Mouse (Mus musculus) liver, embryonic 14.5 days (tissue): ENCODE results near the gene Srsf10. TPM values are rescaled to one million over a fixed set of nuclear protein-coding genes. Genes with fewer than 3 reads are reported as not detected.

ENCODE experiments used
- ATAC-seq: fragments of 200-750 bp; cut with Nextera tagmentation; 2 replicates; pipeline ENCODE4 v1.8.0; 2017; ENCODE audit warnings: moderate number of reproducible peaks, mild to moderate bottlenecking, moderate library complexity; ENCODE audit not compliant: insufficient read depth
- DNase-seq, 3 experiments: peaks; one replicate each; pipeline ENCODE4 v3.0.0-alpha.2; 2012 to 2013; ENCODE audit warnings: low read depth in 3 of 3, low spot score in 3 of 3
- H3K27ac ChIP-seq: fragments of 300-500 bp; sonication (generic); 2 replicates; pipeline ENCODE4 v1.5.1; 2014; ENCODE audit warnings: moderate library complexity, mild to moderate bottlenecking, control low read depth, inconsistent platforms
- H3K27me3 ChIP-seq: fragments of 300-500 bp; sonication (generic); 2 replicates; pipeline ENCODE4 v1.6.1; 2014; ENCODE audit warnings: mild to moderate bottlenecking, low read length, moderate library complexity; ENCODE audit not compliant: control insufficient read depth, insufficient read depth
- H3K36me3 ChIP-seq: fragments of 300-500 bp; sonication (generic); replicated peaks from 2 replicates; pipeline ENCODE4 v1.6.1; 2014; ENCODE audit warnings: low read depth; ENCODE audit not compliant: control insufficient read depth, insufficient read depth
- H3K4me1 ChIP-seq, 2 experiments: fragments of 200-500 bp in 1 of 2; fragments of 300-500 bp in 1 of 2; sonication (generic) in 1 of 2; replicated peaks; 2 replicates each; pipeline ENCODE4 v1.6.1; 2012 to 2014; ENCODE audit warnings: antibody characterized with exemption in 1 of 2, inconsistent platforms in 1 of 2, low read length in 1 of 2; ENCODE audit not compliant: control insufficient read depth in 2 of 2, insufficient read depth in 2 of 2
- H3K4me2 ChIP-seq: fragments of 300-500 bp; sonication (generic); 2 replicates; pipeline ENCODE4 v1.6.1; 2014; ENCODE audit warnings: low read depth, mild to moderate bottlenecking, control low read depth, moderate library complexity
- H3K4me3 ChIP-seq, 2 experiments: fragments of 200-500 bp in 1 of 2; fragments of 300-500 bp in 1 of 2; sonication (generic) in 1 of 2; 2 replicates each; pipeline ENCODE4 v1.5.1; 2012 to 2014; ENCODE audit warnings: low read depth in 2 of 2, low read length in 2 of 2, mild to moderate bottlenecking in 2 of 2, control low read depth in 1 of 2, inconsistent platforms in 1 of 2, moderate library complexity in 1 of 2; ENCODE audit not compliant: insufficient read depth in 1 of 2
- H3K9ac ChIP-seq: fragments of 300-500 bp; sonication (generic); replicated peaks from 2 replicates; pipeline ENCODE4 v1.6.1; 2014; ENCODE audit warnings: mild to moderate bottlenecking, control low read depth, moderate library complexity
- H3K9me3 ChIP-seq: fragments of 300-500 bp; sonication (generic); 2 replicates; pipeline ENCODE4 v1.6.1; 2016; ENCODE audit warnings: low read length, mixed read lengths; ENCODE audit not compliant: control insufficient read depth
- CTCF ChIP-seq: IDR thresholded peaks from 2 replicates; pipeline ENCODE4 v1.5.1; 2016; ENCODE audit warnings: antibody characterized with exemption, low read depth, control low read depth
- EP300 ChIP-seq: IDR thresholded peaks from 2 replicates; pipeline ENCODE4 v1.6.1; 2016; ENCODE audit warnings: antibody characterized with exemption, low read depth
- WGBS: fragments of 180-500 bp; shearing (Covaris S2); extraction: QIAGEN DNeasy Blood & Tissue Kit; methylation state at CpG from one replicate; pipeline ENCODE4 v1.1.7; 2014; ENCODE audit not compliant: insufficient replicate concordance; 5-methylcytosine and 5-hydroxymethylcytosine counted together
- polyA plus RNA-seq, 2 experiments: library from polyadenylated mRNA; depleted of rRNA in 1 of 2; stranded (reverse) in 1 of 2; unstranded in 1 of 2; fragments of >200 nt; fragmentation: Nextera tagmentation in 1 of 2; extraction: Ambion mirVana in 1 of 2; gene quantifications; 2 replicates each; pipeline versions ENCODE4 v1.2.1 to v1.2.3; 2012 to 2014

Gene Srsf10
- polyA plus RNA-seq, 2 experiments = 49.6 to 110 TPM

DNA sequence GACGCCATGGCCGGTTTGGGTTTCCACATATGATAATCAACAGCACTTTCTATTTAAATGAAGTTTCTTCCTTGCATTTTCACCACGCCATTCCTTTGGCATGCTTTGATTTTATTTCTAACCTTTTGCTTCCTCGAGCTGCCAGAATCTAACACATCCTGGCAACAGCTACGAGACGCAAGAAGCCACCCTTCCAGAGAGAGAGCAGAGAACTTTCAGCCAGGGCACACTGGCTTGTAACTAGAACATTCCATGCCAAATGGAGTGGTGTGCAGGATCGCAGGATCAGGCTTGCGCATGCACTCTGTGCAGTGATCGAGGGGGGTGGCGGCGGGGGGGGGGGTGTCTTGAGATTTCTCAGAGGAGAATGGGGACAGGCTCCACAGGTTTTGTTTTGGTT, 23.5 kb upstream of the Srsf10 start:
- Histone ChIP-seq H3K27me3 (no peaks in the 10 kb centered on the region), H3K4me3 (no peak overlapping the region), H3K27ac (no peak overlapping the region), H3K9ac (no peak overlapping the region), H3K9me3 (no peaks in the 10 kb centered on the region), H3K36me3 (no peaks in the 10 kb centered on the region), H3K4me1 (peaks cover 0 to 3% of the 10 kb centered on the region in 2 experiments; a peak in 1 of 4 replicates), H3K4me2 (no peak overlapping the region)
- DNase-seq (no peak), ATAC-seq (no peak)
- WGBS = 65% methylated on average over 11 of the region's 11 CpGs
- TF ChIP-seq EP300 = no peak
- no peak for TF ChIP-seq CTCF

DNA sequence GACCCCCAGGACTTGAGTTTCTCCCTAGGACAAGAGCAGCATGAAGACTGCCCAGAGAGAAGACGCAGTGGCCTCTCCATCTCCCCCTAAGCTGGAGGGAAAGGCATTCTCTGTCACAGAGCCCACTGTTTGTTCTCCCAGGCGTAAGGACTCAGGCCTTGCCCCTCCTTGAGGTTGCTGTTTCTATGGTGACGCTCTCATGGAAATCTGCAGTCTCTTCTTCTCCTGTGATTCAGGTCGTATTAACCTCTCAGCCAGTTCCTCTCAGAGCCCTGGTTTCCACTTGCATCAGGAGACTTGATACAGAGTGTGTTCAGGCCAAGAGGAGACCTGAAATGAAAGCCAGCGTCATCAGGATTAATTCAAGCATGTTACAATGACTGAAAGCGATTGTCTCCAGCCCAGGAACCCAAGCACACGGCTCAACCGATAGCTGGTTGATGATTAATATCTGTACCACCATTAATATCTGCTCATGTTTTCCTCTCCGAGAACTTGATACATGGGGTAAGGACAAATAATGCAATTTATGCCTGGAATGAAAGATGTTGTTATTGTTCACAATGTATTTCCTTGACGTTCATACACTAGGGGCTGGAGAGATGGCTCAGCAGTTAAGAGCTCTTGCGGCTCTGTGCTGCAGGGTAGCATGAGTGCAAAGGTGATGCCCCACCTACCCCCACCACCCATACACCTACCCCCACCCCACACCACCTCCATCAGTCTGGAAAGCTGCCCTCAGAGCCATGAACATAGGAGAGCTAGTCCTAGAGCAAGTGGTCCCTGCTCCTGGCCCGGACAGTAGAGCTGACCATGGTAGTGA, 22.0 kb upstream of the Srsf10 start:
- no peaks in the 10 kb centered on the region for H3K9me3 ChIP-seq
- no peak for ATAC-seq
- H3K4me1 ChIP-seq = peaks cover 0 to 3% of the 10 kb centered on the region in 2 experiments; a peak in 1 of 4 replicates
- H3K4me3 ChIP-seq = no peak overlapping the region
- no peak overlapping the region for H3K4me2 ChIP-seq
- no peak for DNase-seq
- no peak for TF ChIP-seq CTCF
- no peak for TF ChIP-seq EP300
- H3K27me3 ChIP-seq = no peaks in the 10 kb centered on the region
- H3K27ac ChIP-seq = no peak overlapping the region
- H3K9ac ChIP-seq = no peak overlapping the region
- no peaks in the 10 kb centered on the region for H3K36me3 ChIP-seq
- WGBS = 70% methylated on average over 12 of the region's 12 CpGs

DNA sequence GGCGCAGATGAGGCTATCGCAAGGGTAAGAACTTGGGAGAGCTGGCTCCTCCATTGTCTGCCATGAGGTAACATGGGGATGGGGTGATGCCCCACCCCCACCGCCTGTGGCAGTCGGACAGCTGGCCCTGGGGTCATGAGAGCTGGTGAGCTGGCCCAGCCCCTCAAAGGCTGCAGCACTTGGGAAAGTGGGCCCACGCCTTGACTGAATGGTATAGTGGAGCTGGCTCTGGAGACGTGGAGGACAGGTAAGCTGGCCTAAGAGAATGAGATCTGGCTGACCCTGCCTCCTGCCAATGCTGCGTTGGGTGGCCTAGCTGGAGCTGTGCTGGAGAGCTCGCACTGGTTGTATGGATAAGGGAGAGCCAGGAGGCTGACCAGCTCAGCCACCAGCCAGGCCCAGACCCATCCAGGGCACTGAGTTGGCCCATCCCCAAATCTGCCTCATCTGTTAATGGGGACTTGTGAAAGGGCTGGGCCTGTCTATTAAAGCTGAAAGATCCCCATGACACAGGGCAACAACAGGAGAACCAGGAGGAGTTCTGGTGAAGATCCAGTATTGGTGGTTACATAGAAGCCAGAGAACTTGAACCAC, 21.3 kb upstream of the Srsf10 start:
- no peak overlapping the region for H3K4me2 ChIP-seq
- no peak for TF ChIP-seq EP300
- TF ChIP-seq CTCF = no peak
- H3K4me1 ChIP-seq = no peaks in the 10 kb centered on the region
- H3K4me3 ChIP-seq = no peak overlapping the region
- DNase-seq (no peak), ATAC-seq (no peak)
- no peak overlapping the region for H3K27ac ChIP-seq
- no peaks in the 10 kb centered on the region for H3K36me3 ChIP-seq
- no peak overlapping the region for H3K9ac ChIP-seq
- no peaks in the 10 kb centered on the region for H3K27me3 ChIP-seq
- H3K9me3 ChIP-seq = no peaks in the 10 kb centered on the region
- WGBS = 71% methylated on average over 8 of the region's 8 CpGs

DNA sequence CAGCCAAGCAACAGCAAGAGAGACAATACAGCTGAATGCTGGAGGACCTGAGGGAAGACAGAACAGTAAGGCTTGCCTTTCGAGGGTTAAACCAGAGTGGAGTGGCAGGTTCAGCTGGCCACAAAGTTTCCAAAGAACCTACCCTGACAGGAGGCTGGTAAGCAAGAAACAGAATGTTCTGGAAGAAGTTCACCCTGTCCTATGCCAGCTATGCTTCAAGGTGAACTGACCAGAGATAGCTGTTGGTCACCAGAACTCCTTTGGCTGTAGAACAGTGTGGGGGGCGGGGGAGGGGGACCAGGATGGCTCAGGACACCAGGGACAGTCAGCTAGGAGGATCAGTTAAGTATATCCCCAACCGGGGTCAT, 16.6 kb upstream of the Srsf10 start:
- Histone ChIP-seq H3K4me3 (no peak overlapping the region), H3K27me3 (no peaks in the 10 kb centered on the region), H3K9ac (no peak overlapping the region), H3K4me1 (no peaks in the 10 kb centered on the region; a peak in 1 of 4 replicates), H3K27ac (no peak overlapping the region), H3K9me3 (no peaks in the 10 kb centered on the region), H3K36me3 (no peaks in the 10 kb centered on the region), H3K4me2 (no peak overlapping the region)
- no peak for TF ChIP-seq CTCF
- TF ChIP-seq EP300 = no peak
- ATAC-seq (no peak), DNase-seq (no peak)
- 52% methylated on average over 3 of the region's 3 CpGs for WGBS

DNA sequence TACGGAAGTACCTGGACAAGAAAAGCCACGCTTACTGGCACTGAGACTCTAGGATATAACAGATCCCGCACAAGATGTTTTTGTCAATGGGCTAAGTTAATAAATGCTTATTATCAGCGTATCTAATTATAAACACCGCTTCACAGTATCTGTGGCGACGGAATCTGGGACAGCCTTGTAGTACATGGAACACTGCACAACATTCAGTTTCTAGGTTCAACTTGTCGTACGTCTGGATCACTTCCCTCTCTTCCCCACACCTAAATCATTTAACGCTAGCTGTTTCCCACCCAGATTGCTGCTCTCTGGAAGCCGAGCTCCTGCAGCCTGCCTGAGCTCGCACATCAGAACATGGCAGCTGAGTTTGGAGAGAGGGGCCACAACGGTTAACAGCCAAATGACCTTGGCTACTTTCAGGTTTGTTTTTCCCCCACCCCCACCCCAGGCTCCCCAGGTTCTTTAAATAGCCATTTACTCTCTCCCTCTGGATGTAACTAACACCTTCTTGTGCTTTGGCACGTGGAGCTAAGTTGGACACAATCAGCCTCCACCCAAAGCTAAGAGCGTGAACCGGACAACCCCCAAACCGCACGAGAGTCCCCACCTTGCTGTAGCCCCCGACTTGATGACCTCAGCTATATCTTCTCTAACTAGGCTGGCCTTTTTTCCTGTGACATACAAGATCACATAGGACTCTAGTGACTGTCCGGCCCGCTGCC, 16.1 kb upstream of the Srsf10 start:
- Histone ChIP-seq H3K4me3 (no peak overlapping the region), H3K4me2 (no peak overlapping the region), H3K9me3 (no peaks in the 10 kb centered on the region), H3K9ac (no peak overlapping the region), H3K4me1 (no peaks in the 10 kb centered on the region; a peak in 1 of 4 replicates), H3K27ac (no peak overlapping the region), H3K36me3 (no peaks in the 10 kb centered on the region), H3K27me3 (no peaks in the 10 kb centered on the region)
- TF ChIP-seq CTCF = no peak
- no peak for TF ChIP-seq EP300
- WGBS = 78% methylated on average over 21 of the region's 21 CpGs
- DNase-seq = no peak
- no peak for ATAC-seq
